Mouse (Mus musculus): ENCODE data around the gene Adamts8.
A peak's percentile ranks its signal among the peaks of the same experiment; 100 is the strongest.

Adamts8 gene

DNA sequence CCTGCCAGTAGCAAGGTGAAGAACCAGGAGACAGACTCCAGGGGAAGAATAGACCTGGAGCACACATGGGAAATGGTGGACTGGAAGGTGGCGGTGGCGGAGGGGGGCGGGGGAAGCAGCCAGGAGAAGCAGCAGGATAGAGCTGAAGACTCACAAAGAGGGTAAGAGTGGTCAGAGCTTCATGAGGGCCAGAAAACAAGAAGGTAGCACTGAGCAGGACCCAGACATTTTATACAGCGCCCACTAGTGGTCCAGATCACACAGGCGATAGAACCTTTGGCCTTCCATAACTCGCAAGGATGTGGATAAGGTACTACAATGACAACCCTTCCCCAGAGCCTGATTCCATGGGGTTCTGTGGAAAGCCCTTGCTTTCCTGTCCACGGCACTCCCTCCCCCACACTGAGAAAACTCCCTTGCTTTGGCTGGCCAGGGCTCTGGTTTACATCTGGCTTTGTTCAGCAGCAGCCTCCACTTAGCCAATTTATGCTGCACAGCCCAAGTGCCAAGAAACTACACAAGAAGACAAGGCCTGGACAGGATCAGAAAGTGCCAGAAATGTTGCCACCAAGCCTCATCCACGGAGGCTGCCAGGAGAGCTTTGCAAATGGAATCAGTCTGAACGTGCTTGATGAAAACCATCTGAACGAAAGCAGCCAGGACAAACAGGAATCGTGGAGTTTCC is 34.1 kb downstream of the Adamts8 start:
- peak; percentile 21 for DNase-seq (ENCODE audit: low read depth, low spot score)

GRCm38 (mm10) chr9:30980467-30980866 is 38.1 kb downstream of the Adamts8 start:
- DNase-seq (ENCODE audit: low read depth, low spot score) = no peak

- no peak for DNase-seq (ENCODE audit: low read depth, low spot score)
These were observed 43.4 kb downstream of the Adamts8 start for GRCm38 (mm10) chr9:30985782-30986181.

DNA sequence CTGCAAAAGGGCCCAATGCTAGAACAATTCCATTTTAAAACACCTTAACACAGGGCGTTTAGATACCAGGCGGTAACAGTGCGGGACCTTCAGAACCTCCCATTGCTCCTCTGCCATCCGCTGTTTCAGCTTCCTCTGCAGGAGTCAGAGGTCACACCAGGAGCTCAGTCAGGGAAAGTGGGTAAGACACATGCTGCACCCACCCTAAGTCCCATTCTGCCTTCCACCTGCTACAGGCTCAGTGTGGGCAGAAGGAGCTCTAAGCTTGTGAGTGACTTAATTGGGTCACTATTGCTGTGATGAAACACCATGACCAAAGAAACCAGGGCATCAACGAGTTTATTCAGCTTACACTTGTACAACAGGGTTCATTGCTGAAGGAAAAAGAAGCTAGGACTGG is 50.7 kb downstream of the Adamts8 start:
- no peak for DNase-seq (ENCODE audit: low read depth, low spot score)

DNA sequence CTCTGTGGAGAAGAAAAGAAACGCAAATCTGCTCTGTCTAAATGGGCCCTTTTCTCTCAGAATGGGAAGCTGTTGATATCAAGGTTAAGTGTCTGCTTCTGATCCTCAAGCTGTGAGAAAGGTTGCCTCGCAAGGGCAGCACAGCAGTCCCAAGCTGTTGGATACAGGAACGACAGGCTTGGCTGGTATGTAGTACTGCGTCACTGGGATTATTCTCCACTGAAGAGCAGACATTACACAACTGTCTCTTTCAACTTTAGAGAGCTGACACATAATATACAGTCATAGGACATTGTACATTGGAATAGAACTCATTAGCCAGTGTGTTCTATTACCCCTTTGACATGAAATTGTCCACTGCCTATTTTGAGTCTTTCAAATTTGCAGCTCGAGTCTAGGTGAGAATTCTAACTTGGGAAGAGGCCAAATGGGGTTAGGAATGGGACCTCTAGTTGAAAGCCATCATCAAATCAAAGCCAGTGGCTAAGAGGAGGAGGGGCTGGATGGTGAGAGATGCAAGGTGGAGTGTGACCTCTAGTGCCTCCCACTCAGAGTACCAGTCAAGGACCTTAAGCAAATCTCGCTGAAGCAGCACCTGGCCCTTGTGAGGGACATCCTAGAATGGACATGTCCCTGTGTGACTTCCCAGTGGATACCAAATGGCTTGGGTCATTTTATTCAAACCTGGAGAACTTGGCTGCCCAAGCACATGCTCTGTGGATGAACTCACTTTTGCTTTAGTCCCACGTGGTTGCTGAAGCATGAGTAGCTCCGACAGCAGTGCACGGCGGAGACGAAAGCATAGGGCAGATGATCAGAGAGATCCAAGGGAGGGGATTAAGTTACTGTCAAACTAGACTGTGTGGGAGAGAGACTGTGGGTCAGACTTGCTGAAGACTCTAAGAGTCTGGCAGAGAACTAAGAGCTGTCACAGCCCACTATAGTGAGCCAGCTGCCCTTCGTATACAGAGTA is 54.5 kb downstream of the Adamts8 start:
- DNase-seq (ENCODE audit: low read depth, low spot score) = no peak

GRCm38 (mm10) chr9:31000641-31001040 is 58.3 kb downstream of the Adamts8 start:
- DNase-seq (ENCODE audit: low read depth, low spot score) = no peak

DNA sequence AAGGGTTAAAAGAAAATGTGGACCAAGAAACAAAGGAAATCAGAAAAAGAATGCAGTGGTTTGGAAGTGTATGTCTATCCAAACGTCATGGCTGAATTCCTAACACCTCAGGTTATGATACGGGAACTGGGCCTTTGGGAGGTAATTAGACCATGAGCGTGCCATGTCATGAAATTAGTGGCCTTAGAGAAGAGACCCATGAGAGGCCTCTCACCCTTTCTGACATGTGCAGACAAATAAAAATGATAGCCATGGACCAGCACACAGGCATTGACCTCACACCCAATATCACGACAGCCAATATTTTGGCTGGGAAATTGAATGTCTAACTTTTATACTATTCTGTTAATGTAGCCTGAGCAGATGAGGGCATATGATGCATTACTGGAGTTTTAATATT is 60.2 kb downstream of the Adamts8 start:
- DNase-seq (ENCODE audit: low read depth, low spot score) = no peak

DNA sequence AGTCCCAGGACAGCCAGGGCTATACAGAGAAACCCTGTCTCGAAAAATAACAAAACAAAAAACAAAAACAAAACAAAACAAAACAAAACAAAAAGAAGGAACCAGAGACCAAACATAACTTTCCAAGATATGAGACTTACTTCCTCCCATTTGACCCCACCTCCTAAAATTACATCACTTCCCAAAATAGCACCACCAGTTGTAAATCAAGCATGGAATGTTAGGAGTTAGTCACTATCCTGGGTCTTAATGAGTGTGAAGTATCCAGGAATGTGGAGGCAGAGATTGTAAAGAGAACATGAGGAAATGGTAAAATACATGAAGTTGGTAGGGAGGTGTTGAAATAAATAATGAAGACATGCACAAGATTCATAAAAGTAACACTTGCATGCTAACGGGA is 67.0 kb downstream of the Adamts8 start:
- DNase-seq (ENCODE audit: low read depth, low spot score) = no peak

DNA sequence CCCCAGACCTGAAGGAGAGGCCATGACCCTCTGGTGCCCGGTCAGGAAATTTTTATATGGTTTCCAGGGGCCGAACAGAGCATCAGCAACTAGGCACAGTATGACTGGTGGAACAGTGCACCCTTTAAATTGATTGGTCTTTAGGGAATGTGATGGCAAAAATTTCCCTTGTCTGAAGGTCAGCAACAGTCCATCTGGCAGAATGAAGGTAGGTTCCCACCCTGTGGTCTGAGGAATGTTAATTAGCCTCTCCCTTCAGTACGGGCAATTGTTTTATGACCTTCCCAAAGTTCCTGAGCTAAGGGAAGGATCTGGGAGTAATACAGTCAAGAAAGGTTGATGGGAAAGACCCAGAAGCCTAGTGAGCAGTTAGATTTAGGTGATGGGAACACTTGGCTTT is 67.7 kb downstream of the Adamts8 start:
- no peak for DNase-seq (ENCODE audit: low read depth, low spot score)

DNA sequence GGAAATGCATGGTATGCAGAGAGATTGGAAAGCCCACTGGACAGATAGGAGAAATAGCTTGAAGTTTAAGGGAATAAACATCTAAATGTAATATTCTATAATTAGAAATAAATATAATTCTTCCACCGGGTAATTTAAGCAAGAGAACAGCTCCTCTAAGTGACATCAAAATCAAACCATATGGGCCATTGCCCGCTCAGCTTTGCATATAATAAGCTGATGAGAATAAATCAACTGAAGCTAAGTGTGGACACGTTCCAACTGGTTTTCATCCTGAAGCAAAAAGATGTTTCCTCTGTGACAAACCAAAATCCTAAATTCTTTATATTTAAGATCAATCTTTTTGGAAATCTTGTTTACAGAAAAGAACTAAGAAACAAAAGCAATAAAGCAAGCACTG is 68.4 kb downstream of the Adamts8 start:
- DNase-seq (ENCODE audit: low read depth, low spot score) = no peak

GRCm38 (mm10) chr9:31011533-31011932 is 69.2 kb downstream of the Adamts8 start:
- DNase-seq (ENCODE audit: low read depth, low spot score) = peak; percentile 25

GRCm38 (mm10) chr9:31012674-31013073 is 70.3 kb downstream of the Adamts8 start:
- no peak for DNase-seq (ENCODE audit: low read depth, low spot score)

DNA sequence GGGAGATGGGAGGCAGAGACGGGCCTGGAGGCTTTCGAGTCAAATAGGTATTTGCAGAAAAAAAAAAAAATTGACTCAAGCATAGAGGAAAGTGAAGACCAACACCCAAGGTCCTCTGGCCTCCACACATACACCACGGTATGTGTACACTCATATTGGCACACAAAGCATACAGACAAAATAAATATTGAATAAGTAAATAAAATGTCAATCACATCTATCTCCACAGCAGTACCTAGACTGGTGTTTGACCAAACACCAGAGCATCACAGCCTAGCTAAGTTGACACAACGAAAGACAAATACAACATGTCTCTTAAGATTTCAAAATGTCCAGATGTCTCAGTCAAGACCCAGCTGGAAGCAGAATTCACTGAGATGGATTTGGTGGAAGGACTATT is 71.1 kb downstream of the Adamts8 start:
- no peak for DNase-seq (ENCODE audit: low read depth, low spot score)
